Mouse (Mus musculus) heart, postnatal 36 days (tissue): ENCODE measurements around the gene Samd7. TPM values are rescaled to one million over a fixed set of nuclear protein-coding genes. Genes with fewer than 3 reads are reported as not detected.
"Not testable (repeated sequence)": the region's sequence is repeated elsewhere in the genome, so short reads cannot be mapped to it uniquely, and the experiment has no call there.

ENCODE experiments used
- DNase-seq, 2 experiments: peaks; one replicate each; pipeline ENCODE4 v3.0.0; 2021 to 2022
- intact Hi-C: fragments of 180-260 bp; cut with DNase I; formaldehyde crosslinking; loops from one replicate; pipeline ENCODE4 v1.15.1; 2025
- total RNA-seq, 2 experiments: library from RNA; stranded (reverse); gene quantifications; 2 replicates each; pipeline ENCODE4 v1.2.3; 2021

Gene Samd7
- not detected for total RNA-seq

GRCm38 (mm10) chr3:30746006-30746405 lies at the start of gene Samd7:
Gene Samd7 (plus strand): TSS chr3:30746293.
- no peak for DNase-seq
- intact Hi-C loops = no loop called here

GRCm38 (mm10) chr3:30696346-30696745 lies 49.7 kb upstream of the Samd7 start:
- peak; percentile 45 to 71 for DNase-seq
- intact Hi-C loops = loop anchor here (2.0 to 10.0 kb wide), 4 partner anchors 91 to 358 kb away; no protein-coding TSS in a partner anchor

DNA sequence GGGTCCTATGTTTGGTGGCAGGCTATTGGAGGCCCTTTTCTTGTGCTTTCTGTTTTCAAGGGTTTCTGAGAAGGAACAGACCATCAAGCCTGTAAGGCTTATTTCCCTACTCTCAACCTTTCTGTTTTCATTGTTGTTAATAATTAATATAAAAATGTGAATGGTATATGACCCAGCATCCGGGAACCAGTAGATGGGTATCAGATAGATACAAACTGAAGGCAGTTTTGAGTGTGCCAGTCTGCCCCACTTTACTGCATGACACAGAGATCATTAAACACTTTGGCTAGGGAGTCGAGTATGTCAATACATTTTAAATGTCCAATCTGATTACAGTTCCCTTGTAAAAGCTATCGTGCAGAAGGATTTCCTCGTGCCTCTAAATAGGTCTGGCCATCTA lies 48.2 kb upstream of the Samd7 start:
- intact Hi-C loops = loop anchor here (2.0 to 10.0 kb wide), 5 partner anchors 89 to 441 kb away; no protein-coding TSS in a partner anchor
- no peak for DNase-seq

GRCm38 (mm10) chr3:30699711-30700505 lies 46.2 kb upstream of the Samd7 start, which contains the start of gene Lrrc31:
Gene Lrrc31 (minus strand): TSS chr3:30699843.
- not testable (repeated sequence) for DNase-seq
- intact Hi-C loops = loop anchor here (2.0 to 10.0 kb wide), 4 partner anchors 87 to 439 kb away; no protein-coding TSS in a partner anchor

- intact Hi-C loops = no loop called here
- no peak for DNase-seq
These were observed 40.1 kb upstream of the Samd7 start for GRCm38 (mm10) chr3:30705977-30706376.

- intact Hi-C loops = no loop called here
- no peak for DNase-seq
These were observed 39.3 kb upstream of the Samd7 start for GRCm38 (mm10) chr3:30706614-30707276.

- intact Hi-C loops = no loop called here
- no peak for DNase-seq
These were observed 35.9 kb upstream of the Samd7 start for GRCm38 (mm10) chr3:30710191-30710590.

DNA sequence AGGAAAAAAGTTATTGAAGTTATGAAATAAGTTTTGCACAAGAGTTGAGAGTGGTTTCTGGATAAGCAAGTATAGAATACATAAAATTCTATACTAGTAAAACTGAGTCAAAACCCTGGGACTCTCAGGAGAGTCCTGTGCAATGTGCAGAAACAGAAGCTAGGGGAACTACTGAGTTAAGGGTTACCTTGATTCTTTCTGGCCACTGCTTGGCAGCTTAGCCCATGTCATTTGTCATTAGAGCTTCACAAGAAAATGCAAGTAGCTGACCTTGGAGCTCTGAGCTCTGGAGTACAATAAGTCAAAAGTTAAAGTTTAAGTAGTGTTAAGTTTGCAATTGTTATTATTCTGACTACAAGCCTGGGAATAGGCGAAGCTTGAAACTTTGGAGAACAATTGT lies 32.8 kb upstream of the Samd7 start:
- intact Hi-C loops = no loop called here
- DNase-seq = no peak

- no peak for DNase-seq
- intact Hi-C loops = no loop called here
These were observed 27.4 kb upstream of the Samd7 start for GRCm38 (mm10) chr3:30718649-30719048.

GRCm38 (mm10) chr3:30722036-30722435 lies 24.1 kb upstream of the Samd7 start:
- no peak for DNase-seq
- intact Hi-C loops = no loop called here

GRCm38 (mm10) chr3:30722461-30722860 lies 23.6 kb upstream of the Samd7 start:
- intact Hi-C loops = no loop called here
- no peak for DNase-seq

DNA sequence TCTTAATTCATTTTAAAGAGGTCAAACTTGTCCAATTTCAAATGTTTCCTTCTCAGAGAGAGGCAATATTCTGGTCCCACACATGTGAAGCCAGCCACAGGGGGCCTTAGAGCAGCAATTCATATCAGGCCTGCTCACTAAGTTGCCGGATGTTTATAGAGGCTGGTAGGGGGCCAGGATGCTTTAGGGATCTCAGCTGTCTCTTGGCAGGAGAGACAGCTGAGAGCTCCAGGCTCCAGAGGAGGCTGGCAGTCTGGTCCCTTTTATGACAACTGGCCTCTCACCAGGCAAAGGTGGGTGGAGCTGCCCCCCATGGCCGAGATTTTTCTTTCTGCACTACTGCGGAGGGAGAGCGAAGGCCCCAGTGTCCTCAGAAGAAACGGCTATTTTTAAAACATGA lies 22.9 kb upstream of the Samd7 start:
- intact Hi-C loops = no loop called here
- no peak for DNase-seq

DNA sequence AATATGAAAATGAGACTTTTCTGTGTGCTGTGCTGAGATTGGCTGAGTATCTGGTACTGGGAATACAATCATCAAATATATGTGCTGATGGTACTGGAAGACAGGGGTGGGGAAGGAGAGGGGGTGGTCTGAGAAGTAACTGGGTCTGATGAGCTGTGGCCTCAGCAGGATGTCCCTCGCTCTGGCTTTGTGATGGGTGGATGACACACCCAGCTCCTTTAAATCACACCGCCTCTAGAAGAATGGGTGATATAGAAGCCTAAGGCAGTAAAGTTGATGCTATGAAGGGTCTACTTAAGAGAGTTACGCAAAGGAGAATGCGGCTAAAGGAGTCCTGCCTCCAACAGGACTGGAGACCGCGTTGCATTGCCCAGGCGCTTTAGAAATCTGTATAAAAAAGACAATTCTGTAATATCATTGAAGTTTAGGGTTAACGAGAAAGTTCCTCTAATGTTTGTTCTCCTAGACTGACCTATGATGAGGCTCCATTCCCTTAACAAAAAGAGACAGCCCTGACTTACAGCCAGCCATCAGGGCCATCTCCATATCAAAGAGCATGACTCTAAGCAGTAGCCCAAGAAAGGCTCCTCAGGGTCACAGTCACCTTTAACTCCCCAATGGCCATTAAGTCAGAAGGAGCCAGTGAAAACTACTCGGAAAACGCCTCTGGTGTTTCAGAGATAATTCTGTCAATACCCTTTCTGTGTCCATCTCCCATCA lies 21.8 kb upstream of the Samd7 start:
- intact Hi-C loops = no loop called here

GRCm38 (mm10) chr3:30724848-30725465 lies 21.1 kb upstream of the Samd7 start:
- intact Hi-C loops = no loop called here
- no peak for DNase-seq

More for the DNA sequence above, 21.8 kb upstream of the Samd7 start:
- no peak for DNase-seq

- intact Hi-C loops = no loop called here
- no peak for DNase-seq
These were observed 20.6 kb upstream of the Samd7 start for GRCm38 (mm10) chr3:30725514-30725913.

DNA sequence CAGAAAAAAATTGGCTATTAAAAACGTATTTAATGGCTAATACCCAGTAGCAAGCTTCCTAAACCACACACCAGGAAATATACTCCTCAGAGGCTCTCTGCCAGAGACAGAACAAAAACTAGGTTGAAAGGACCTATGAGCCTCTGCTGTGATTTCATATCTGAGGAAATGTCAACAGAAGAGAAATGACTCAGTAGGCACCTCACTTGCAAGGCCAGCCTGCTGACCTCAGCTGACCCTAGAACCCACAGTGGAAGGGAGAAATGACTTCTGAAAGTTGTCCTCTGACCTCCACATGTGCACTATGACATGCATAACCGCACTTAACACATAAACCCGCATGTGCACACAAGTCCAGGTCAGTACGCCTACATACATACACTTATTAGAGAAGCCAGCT lies 18.9 kb upstream of the Samd7 start:
- DNase-seq = no peak
- intact Hi-C loops = no loop called here

DNA sequence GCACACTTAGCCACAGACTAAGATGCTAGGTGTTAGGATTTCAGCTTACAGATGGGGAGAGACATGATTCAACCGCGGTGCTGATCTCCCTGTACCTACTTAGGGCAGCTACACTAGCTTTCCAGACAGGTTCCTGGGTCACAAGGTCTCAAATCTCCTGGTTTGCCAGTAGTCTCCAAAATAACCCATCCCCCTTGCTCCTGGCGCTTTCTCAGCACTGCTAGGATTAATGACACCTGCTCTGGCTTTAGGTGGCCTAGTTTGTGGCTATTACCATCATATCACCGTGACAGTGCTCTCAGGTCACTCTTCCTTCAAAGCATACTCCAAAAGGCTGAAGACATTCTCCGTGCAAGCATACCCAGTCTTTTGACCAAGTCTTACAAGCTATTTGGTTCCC lies 17.0 kb upstream of the Samd7 start:
- no peak for DNase-seq

DNA sequence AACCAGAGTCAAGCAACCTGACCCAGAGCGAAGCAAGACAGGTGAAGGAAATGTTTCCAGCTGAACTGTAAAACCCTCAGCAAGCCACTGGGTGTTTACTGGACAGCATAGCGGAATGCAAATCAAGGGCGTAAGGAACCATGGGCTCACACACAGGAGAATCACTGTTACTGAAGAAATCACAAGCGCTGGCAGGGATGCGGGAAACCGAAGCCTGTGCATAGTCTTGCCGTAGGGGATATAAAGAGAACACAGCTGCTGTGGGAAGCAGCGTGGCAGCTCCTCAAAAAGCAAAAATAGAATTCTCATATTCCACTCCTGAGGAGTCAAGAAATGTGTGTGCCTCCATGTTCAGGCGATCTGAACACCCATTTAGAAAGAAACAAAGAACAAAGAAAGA lies 9.3 kb upstream of the Samd7 start:
- no peak for DNase-seq
- intact Hi-C loops = no loop called here

More for the DNA sequence above, 17.0 kb upstream of the Samd7 start:
- intact Hi-C loops = no loop called here

GRCm38 (mm10) chr3:30741306-30741705 lies 4.8 kb upstream of the Samd7 start:
- DNase-seq = peak; percentile 35 to 45
- intact Hi-C loops = no loop called here

- intact Hi-C loops = no loop called here
- DNase-seq = no peak
These were observed 3.2 kb upstream of the Samd7 start for GRCm38 (mm10) chr3:30742891-30743290.

- DNase-seq = no peak
- intact Hi-C loops = no loop called here
These were observed 2.2 kb downstream of the Samd7 start for GRCm38 (mm10) chr3:30748316-30748715.
